Mouse (Mus musculus) lung, adult 2 months (tissue): ENCODE results near the gene Scube1. TPM values are rescaled to one million over a fixed set of nuclear protein-coding genes. Genes with fewer than 3 reads are reported as not detected.
A peak's percentile ranks its signal among the peaks of the same experiment; 100 is the strongest.

Experiments
- DNase-seq: peaks from one replicate; pipeline ENCODE4 v3.0.0; 2022
- H3K4me1 ChIP-seq: fragments of 200-500 bp; 2 replicates; pipeline ENCODE4 v1.6.1; 2011; ENCODE audit warnings: low read length; ENCODE audit not compliant: control insufficient read depth, insufficient read depth
- H3K4me3 ChIP-seq: fragments of 200-500 bp; replicated peaks from 2 replicates; pipeline ENCODE3; 2011; ENCODE audit warnings: low read depth, mild to moderate bottlenecking, control low read depth, low read length; ENCODE audit errors: extremely low read depth
- CTCF ChIP-seq: fragments of 200-500 bp; IDR thresholded peaks from 2 replicates; pipeline ENCODE4 v1.5.1; 2011; ENCODE audit warnings: mild to moderate bottlenecking, low read length, control low read depth; ENCODE audit not compliant: insufficient read depth
- POLR2A ChIP-seq: fragments of 200-500 bp; IDR thresholded peaks from 2 replicates; pipeline ENCODE4 v1.6.1; 2011; ENCODE audit warnings: low read depth, mild to moderate bottlenecking, control low read depth, low read length, borderline replicate concordance; ENCODE audit errors: extremely low read depth
- WGBS: fragments of 180-500 bp; shearing (Covaris S2); methylation state at CpG from one replicate; pipeline ENCODE4 v1.1.7; 2018; 5-methylcytosine and 5-hydroxymethylcytosine counted together
- polyA plus RNA-seq: library from polyadenylated mRNA; depleted of rRNA; stranded (reverse); fragments of >200 nt; gene quantifications from 2 replicates; pipeline ENCODE4 v1.2.3, GENCODE M21; 2012

The Scube1 gene
- polyA plus RNA-seq, 1 experiment, result 17.2 TPM

GRCm38 (mm10) chr15:83639160-83639559 lies 85.7 kb downstream of the Scube1 start:
- Histone ChIP-seq H3K4me1 (no peaks in the 10 kb centered on the region), H3K4me3 (no peak overlapping the region)
- peak; percentile 5 for DNase-seq
- WGBS, result 40% methylated on average over 3 of the region's 3 CpGs
- TF ChIP-seq POLR2A (no peak), CTCF (no peak)

- no peak for TF ChIP-seq POLR2A
- TF ChIP-seq CTCF, result no peak
- WGBS, result 78% methylated on average over 20 of the region's 20 CpGs
- Histone ChIP-seq H3K4me3 (no peak overlapping the region), H3K4me1 (no peaks in the 10 kb centered on the region)
- DNase-seq, result no peak
These were observed 86.5 kb downstream of the Scube1 start for GRCm38 (mm10) chr15:83638196-83638899.

- DNase-seq, result no peak
- H3K4me1 ChIP-seq, result no peaks in the 10 kb centered on the region
- H3K4me3 ChIP-seq, result no peak overlapping the region
- no peak for TF ChIP-seq CTCF
- no peak for TF ChIP-seq POLR2A
- 57% methylated on average over 6 of the region's 6 CpGs for WGBS
These were observed 88.1 kb downstream of the Scube1 start for GRCm38 (mm10) chr15:83636759-83637158.

GRCm38 (mm10) chr15:83635251-83635650 lies 89.6 kb downstream of the Scube1 start:
- TF ChIP-seq POLR2A, result no peak
- no peak for TF ChIP-seq CTCF
- no peak for DNase-seq
- H3K4me3 ChIP-seq, result no peak overlapping the region
- 54% methylated on average over 3 of the region's 3 CpGs for WGBS
- H3K4me1 ChIP-seq, result no peaks in the 10 kb centered on the region

- no peaks in the 10 kb centered on the region for H3K4me1 ChIP-seq
- H3K4me3 ChIP-seq, result no peak overlapping the region
- TF ChIP-seq CTCF (0 out of 2 replicates have a peak, but pooled peaks have one; percentile 26), POLR2A (no peak)
- no peak for DNase-seq
- 14% methylated on average over 1 of the region's 1 CpGs for WGBS
These were observed 90.7 kb downstream of the Scube1 start for GRCm38 (mm10) chr15:83634076-83634475.

- no peak for DNase-seq
- 87% methylated on average over 7 of the region's 7 CpGs for WGBS
- H3K4me3 ChIP-seq, result no peak overlapping the region
- H3K4me1 ChIP-seq, result no peaks in the 10 kb centered on the region
- TF ChIP-seq CTCF (no peak), POLR2A (no peak)
These were observed 93.8 kb downstream of the Scube1 start for GRCm38 (mm10) chr15:83631071-83631470.

GRCm38 (mm10) chr15:83629716-83630115 lies 95.1 kb downstream of the Scube1 start:
- Histone ChIP-seq H3K4me1 (no peaks in the 10 kb centered on the region), H3K4me3 (no peak overlapping the region)
- no peak for TF ChIP-seq CTCF
- TF ChIP-seq POLR2A, result no peak
- no peak for DNase-seq
- WGBS, result 74% methylated on average over 3 of the region's 3 CpGs

- WGBS, result 70% methylated on average over 2 of the region's 2 CpGs
- no peak overlapping the region for H3K4me3 ChIP-seq
- H3K4me1 ChIP-seq, result no peaks in the 10 kb centered on the region
- no peak for TF ChIP-seq POLR2A
- no peak for TF ChIP-seq CTCF
- no peak for DNase-seq
These were observed 98.6 kb downstream of the Scube1 start for GRCm38 (mm10) chr15:83626142-83626645.

GRCm38 (mm10) chr15:83615245-83615644 lies 109.6 kb downstream of the Scube1 start:
- no peak overlapping the region for H3K4me3 ChIP-seq
- no peaks in the 10 kb centered on the region for H3K4me1 ChIP-seq
- WGBS, result 85% methylated on average over 3 of the region's 3 CpGs
- DNase-seq, result no peak
- TF ChIP-seq POLR2A, result no peak
